7 mouse cellular contexts compared by ENCODE assay signal in the genomic region with DNA sequence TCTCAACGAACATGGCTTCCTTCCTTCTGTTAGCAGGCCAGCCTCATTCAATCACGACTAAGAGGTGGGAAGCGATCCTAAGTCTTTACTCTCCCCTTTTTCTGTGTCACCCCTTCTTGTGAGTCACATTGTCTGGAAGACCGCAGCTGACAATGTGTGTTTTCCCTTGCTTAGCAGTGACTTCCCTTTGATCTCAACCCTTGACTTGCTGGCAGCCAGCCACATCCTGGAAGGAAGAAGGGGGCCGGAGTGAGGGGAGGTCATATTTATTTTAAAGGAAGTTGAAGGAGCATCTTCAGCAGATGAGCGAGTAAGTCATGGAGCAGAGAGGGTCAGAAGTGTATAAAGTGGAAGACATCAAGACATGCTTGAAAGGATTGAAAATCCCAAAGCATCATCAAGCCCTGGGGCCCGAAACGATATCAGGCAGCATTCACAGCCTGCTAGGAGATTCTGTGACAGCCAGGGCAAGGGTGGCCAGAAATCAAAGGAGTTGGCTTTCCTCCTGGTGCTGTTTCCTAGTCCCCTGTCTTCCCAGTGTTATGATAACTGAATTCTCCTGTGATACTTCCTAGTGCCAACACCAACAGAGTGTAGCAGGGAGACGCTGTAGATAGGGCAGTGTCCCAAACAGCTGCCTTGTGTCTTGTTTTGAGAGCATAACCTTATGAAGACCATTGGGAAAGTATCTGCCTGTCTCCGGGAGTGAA.
DNase-seq lines count a peak whose midpoint lies in the region.

No protein-coding gene starts in this region.

- peak; percentile 81 for DNase-seq in adrenal gland, postnatal 14 days
- DNase-seq in embryo, embryonic 11 days = peak; percentile 44
- peak; percentile 72 to 82 for DNase-seq in kidney, adult 8-10 months
- DNase-seq in lung, postnatal 10 days = peak; percentile 87
- no peak for DNase-seq in layer of hippocampus, postnatal 10 days (ENCODE audit: low spot score in 2 of 2)
- no peak for DNase-seq in ovary, postnatal 10 days (ENCODE audit: low spot score)
- no peak for DNase-seq in cerebellum, adult 11 months

Comparison
In these comparisons a context has a peak if more than half of its experiments do, and no peak if none do; other contexts are left out.
1. DNase-seq: peak in adrenal gland, postnatal 14 days (single experiment), embryo, embryonic 11 days (single experiment), kidney, adult 8-10 months (2 of 2) and lung, postnatal 10 days (single experiment); none in layer of hippocampus, postnatal 10 days (0 of 2), ovary, postnatal 10 days (single experiment) and cerebellum, adult 11 months (single experiment).